ENCODE assay signal across 20 mouse cellular contexts in the genomic region with DNA sequence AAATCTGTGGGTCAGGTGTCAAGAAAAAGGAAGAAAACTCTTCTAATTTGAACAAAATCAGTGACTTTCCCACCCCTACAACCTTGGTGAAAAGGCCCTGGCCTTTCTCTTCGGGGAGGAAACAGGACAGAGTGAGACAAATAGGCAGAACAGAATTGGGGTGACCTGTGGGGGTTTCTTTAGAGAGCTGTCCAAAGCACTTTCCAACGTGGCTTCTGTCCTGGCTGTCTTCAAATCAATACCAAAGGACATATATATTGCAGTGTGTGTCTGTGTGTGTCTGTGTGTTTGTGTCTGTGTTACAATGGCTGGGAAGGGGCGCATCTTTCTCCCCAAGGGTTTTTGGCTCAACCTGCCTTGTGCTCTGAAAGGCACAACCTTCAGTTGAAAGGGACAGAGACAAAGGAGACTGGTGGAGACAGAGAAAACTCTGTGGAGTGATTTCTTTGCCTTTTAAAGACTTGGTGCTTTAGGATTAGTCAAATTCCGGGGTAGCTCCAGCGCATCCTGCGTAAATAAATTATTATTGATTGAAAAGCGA. TPM values are rescaled to one million over a fixed set of nuclear protein-coding genes. Genes with fewer than 3 reads are reported as not detected.
DNase-seq lines count a peak whose midpoint lies in the region; ATAC-seq lines count a peak whose summit lies in the region.
"Had no signal": no experiment of that assay in that cellular context is flagged by ENCODE, and none has a peak within 500 bp of the region (broad histone marks: within the 10 kb centered on the region; RNA-seq: fewer than 3 reads in every experiment).

No protein-coding gene starts in this region.

- H3K4me1 ChIP-seq in heart, embryonic 11.5 days (ENCODE audit: control insufficient read depth, insufficient read depth, low read length): peaks cover 3% of the 10 kb centered on the region; the same call in 1 of the 2 replicates
- H3K4me1 ChIP-seq in neural tube, embryonic 15.5 days: peaks cover 11% of the 10 kb centered on the region
- H3K4me1 ChIP-seq in limb, embryonic 11.5 days (ENCODE audit: control insufficient read depth, insufficient read depth, low read length): peaks cover 2% of the 10 kb centered on the region; the same call in 1 of the 2 replicates

- H3K27me3 ChIP-seq in heart, embryonic 11.5 days (ENCODE audit: control insufficient read depth, insufficient read depth, low read length): peaks cover 59% of the 10 kb centered on the region
- peaks cover 93% of the 10 kb centered on the region for H3K27me3 ChIP-seq in neural tube, embryonic 15.5 days (replicated peaks)
- peaks cover 90% of the 10 kb centered on the region for H3K27me3 ChIP-seq in limb, embryonic 11.5 days (ENCODE audit: control insufficient read depth, insufficient read depth, low read length)

- H3K4me2 ChIP-seq in heart, embryonic 11.5 days: peak overlapping the region; percentile 64
- H3K4me2 ChIP-seq in neural tube, embryonic 15.5 days: no peak overlapping the region
- H3K4me2 ChIP-seq in limb, embryonic 11.5 days (ENCODE audit: low read depth, severe bottlenecking): no peak overlapping the region
- H3K4me2 ChIP-seq: midbrain, embryonic 13.5 days had no signal

- H3K9ac ChIP-seq in heart, embryonic 11.5 days (ENCODE audit: low read depth, low read length): peak overlapping the region; percentile 77
- H3K9ac ChIP-seq in neural tube, embryonic 15.5 days (replicated peaks): no peak overlapping the region
- H3K9ac ChIP-seq in limb, embryonic 11.5 days (ENCODE audit: low read length): no peak overlapping the region
- H3K9ac ChIP-seq: midbrain, embryonic 13.5 days had no signal

- no peaks in the 10 kb centered on the region for H3K9me3 ChIP-seq in heart, embryonic 11.5 days (replicated peaks; ENCODE audit: control insufficient read depth, low read length)
- H3K9me3 ChIP-seq in neural tube, embryonic 15.5 days (replicated peaks): no peaks in the 10 kb centered on the region
- no peaks in the 10 kb centered on the region for H3K9me3 ChIP-seq in limb, embryonic 11.5 days (ENCODE audit: control insufficient read depth, low read length)
- H3K9me3 ChIP-seq: midbrain, embryonic 13.5 days had no signal

- no peaks in the 10 kb centered on the region for H3K36me3 ChIP-seq in heart, embryonic 11.5 days (ENCODE audit: control insufficient read depth, insufficient read depth, low read length)
- no peaks in the 10 kb centered on the region for H3K36me3 ChIP-seq in neural tube, embryonic 15.5 days
- no peaks in the 10 kb centered on the region for H3K36me3 ChIP-seq in limb, embryonic 11.5 days (ENCODE audit: control insufficient read depth, insufficient read depth, low read length)
- H3K36me3 ChIP-seq: G1E; midbrain, embryonic 13.5 days had no signal

- WGBS in heart, embryonic 11.5 days (ENCODE audit: insufficient replicate concordance): 2% methylated on average over 7 of the region's 7 CpGs
- WGBS in neural tube, embryonic 15.5 days: 2% methylated on average over 7 of the region's 7 CpGs
- WGBS in limb, embryonic 11.5 days: under 1% methylated on average over 7 of the region's 7 CpGs

- peak overlapping the region; percentile 77 for H3K4me3 ChIP-seq in heart, embryonic 11.5 days (ENCODE audit: low read depth, low read length)
- no peak overlapping the region for H3K4me3 ChIP-seq in neural tube, embryonic 15.5 days (replicated peaks)
- H3K4me3 ChIP-seq in limb, embryonic 11.5 days (ENCODE audit: low read depth, low read length): no peak overlapping the region
- H3K4me3 ChIP-seq: erythroblast, embryonic 14.5 days; midbrain, embryonic 13.5 days had no signal

- no peak for ATAC-seq in heart, embryonic 11.5 days (replicated peaks; ENCODE audit: insufficient number of reproducible peaks, low FRiP score, low TSS enrichment)
- no peak for ATAC-seq in neural tube, embryonic 15.5 days (ENCODE audit: low FRiP score)
- no peak for ATAC-seq in limb, embryonic 11.5 days (ENCODE audit: insufficient number of reproducible peaks, low FRiP score, low TSS enrichment, low read depth)
- ATAC-seq: midbrain, embryonic 13.5 days had no signal

- peak; percentile 42 for DNase-seq in embryo, embryonic 10.5 days (ENCODE audit: low spot score)
- DNase-seq in embryo, embryonic 10 days (ENCODE audit: low spot score): no peak
- DNase-seq in heart, adult 9 months (ENCODE audit: low spot score in 2 of 2): no peak
- DNase-seq in neural tube, embryonic 10.5 days (ENCODE audit: extremely low spot score, low spot score): peak; percentile 54
- peak; percentile 52 for DNase-seq in limb, embryonic 11.5 days (ENCODE audit: low spot score)
- no peak for DNase-seq in cerebellum, postnatal 4 days (ENCODE audit: low spot score in 2 of 2)
- DNase-seq: cerebellum, adult 9-10 months; gastrocnemius, postnatal 10 days; kidney, adult 9 months; lung, postnatal 4 days; spleen, adult 18-20 months; thymus, postnatal 36 days had no signal

- peak overlapping the region; percentile 95 for H3K27ac ChIP-seq in heart, embryonic 11.5 days (ENCODE audit: low read depth, low read length)
- H3K27ac ChIP-seq in neural tube, embryonic 15.5 days (replicated peaks): no peak overlapping the region
- no peak overlapping the region for H3K27ac ChIP-seq in limb, embryonic 11.5 days (replicated peaks; ENCODE audit: low read depth, low read length)
- H3K27ac ChIP-seq: midbrain, embryonic 13.5 days had no signal

RNA-seq across cellular contexts. Expression of a gene that starts 1.0 kb away (rescaled TPM):
- 157 and 159 TPM in 2 replicates for polyA plus RNA-seq in heart, embryonic 11.5 days (2014; fragmentation: Nextera tagmentation; extraction: Ambion mirVana)
- polyA plus RNA-seq in neural tube, embryonic 15.5 days (2015; fragmentation: Nextera tagmentation; extraction: Ambion mirVana): 0.13 TPM in 1 of 2 replicates, not detected in the other
- 0.16 TPM in 1 of 2 replicates, not detected in the other for polyA plus RNA-seq in limb, embryonic 11.5 days (2014; fragmentation: Nextera tagmentation; extraction: Ambion mirVana)
- polyA plus RNA-seq: CD4-positive, CD25-positive, alpha-beta regulatory T cell, adult 4 months; erythroblast, embryonic 14.5 days; frontal cortex, adult 2 months; G1E; liver, embryonic 16.5 days; midbrain, embryonic 13.5 days had no signal

Comparison
In these comparisons a context has a peak if more than half of its experiments do, and no peak if none do; other contexts are left out.
1. DNase-seq: peak in embryo, embryonic 10.5 days (single experiment), neural tube, embryonic 10.5 days (single experiment) and limb, embryonic 11.5 days (single experiment); none in embryo, embryonic 10 days (single experiment), heart, adult 9 months (0 of 2) and cerebellum, postnatal 4 days (0 of 2).
2. RNA of a gene that starts 1.0 kb away (polyA plus RNA-seq): 157 to 159 TPM in heart, embryonic 11.5 days; 0.13 TPM in neural tube, embryonic 15.5 days and 0.16 TPM in limb, embryonic 11.5 days; every median in the first group is over 100 times any median in the second.